Mouse (Mus musculus): ENCODE results near the gene Gimap8. TPM values are rescaled to one million over a fixed set of nuclear protein-coding genes. Genes with fewer than 3 reads are reported as not detected.
A peak's percentile ranks its signal among the peaks of the same experiment; 100 is the strongest.
"Not testable (repeated sequence)": the region's sequence is repeated elsewhere in the genome, so short reads cannot be mapped to it uniquely, and the experiment has no call there.

Gimap8 gene
- polyA plus RNA-seq, 1 experiment from 2014 or later: 8.6 TPM

- Histone ChIP-seq H3K36me3 (ENCODE audit: insufficient read depth, low read length) (no peaks in the 10 kb centered on the region), H3K27me3 (replicated peaks; ENCODE audit: insufficient read depth, low read length) (no peaks in the 10 kb centered on the region), H3K9ac (replicated peaks; ENCODE audit: low read depth) (no peak overlapping the region), H3K4me2 (replicated peaks; ENCODE audit: low read depth, low read length) (no peak overlapping the region), H3K9me3 (ENCODE audit: low read length) (no peaks in the 10 kb centered on the region), H3K27ac (ENCODE audit: low read length) (no peak overlapping the region), H3K4me3 (ENCODE audit: low read depth, low read length) (no peak overlapping the region), H3K4me1 (ENCODE audit: insufficient read depth, low read depth, low read length) (no peaks in the 10 kb centered on the region)
- ATAC-seq (no peak), DNase-seq (ENCODE audit: low spot score) (no peak)
- TF ChIP-seq EP300 (IDR thresholded peaks at IDR 0.05): no peak
- no peak for TF ChIP-seq CTCF (IDR thresholded peaks at IDR 0.05)
- 64% methylated on average over 4 of the region's 4 CpGs for WGBS
Observed at GRCm38 (mm10) chr6:48678391-48678790, 31.4 kb downstream of the Gimap8 start.

GRCm38 (mm10) chr6:48679701-48680100 lies 32.7 kb downstream of the Gimap8 start:
- H3K4me3 ChIP-seq (ENCODE audit: low read depth, low read length): no peak overlapping the region
- H3K9me3 ChIP-seq (ENCODE audit: low read length): no peaks in the 10 kb centered on the region
- no peak for DNase-seq (ENCODE audit: low spot score)
- H3K27ac ChIP-seq (ENCODE audit: low read length): no peak overlapping the region
- TF ChIP-seq CTCF (IDR thresholded peaks at IDR 0.05) (no peak), EP300 (IDR thresholded peaks at IDR 0.05) (no peak)
- WGBS: 64% methylated on average over 6 of the region's 6 CpGs
- no peaks in the 10 kb centered on the region for H3K36me3 ChIP-seq (ENCODE audit: insufficient read depth, low read length)
- ATAC-seq: no peak
- no peaks in the 10 kb centered on the region for H3K4me1 ChIP-seq (ENCODE audit: insufficient read depth, low read depth, low read length)
- H3K27me3 ChIP-seq (replicated peaks; ENCODE audit: insufficient read depth, low read length): no peaks in the 10 kb centered on the region
- no peak overlapping the region for H3K9ac ChIP-seq (replicated peaks; ENCODE audit: low read depth)
- H3K4me2 ChIP-seq (replicated peaks; ENCODE audit: low read depth, low read length): no peak overlapping the region

GRCm38 (mm10) chr6:48680421-48680820 lies 33.4 kb downstream of the Gimap8 start:
- ATAC-seq (no peak), DNase-seq (ENCODE audit: low spot score) (no peak)
- Histone ChIP-seq H3K36me3 (ENCODE audit: insufficient read depth, low read length) (no peaks in the 10 kb centered on the region), H3K9ac (replicated peaks; ENCODE audit: low read depth) (no peak overlapping the region), H3K9me3 (ENCODE audit: low read length) (no peaks in the 10 kb centered on the region), H3K27me3 (replicated peaks; ENCODE audit: insufficient read depth, low read length) (no peaks in the 10 kb centered on the region), H3K27ac (ENCODE audit: low read length) (no peak overlapping the region), H3K4me1 (ENCODE audit: insufficient read depth, low read depth, low read length) (no peaks in the 10 kb centered on the region), H3K4me2 (replicated peaks; ENCODE audit: low read depth, low read length) (no peak overlapping the region), H3K4me3 (ENCODE audit: low read depth, low read length) (no peak overlapping the region)
- TF ChIP-seq EP300 (IDR thresholded peaks at IDR 0.05): no peak
- no peak for TF ChIP-seq CTCF (IDR thresholded peaks at IDR 0.05)
- 71% methylated on average over 5 of the region's 5 CpGs for WGBS

- Histone ChIP-seq H3K36me3 (ENCODE audit: insufficient read depth, low read length) (no peaks in the 10 kb centered on the region), H3K4me1 (ENCODE audit: insufficient read depth, low read depth, low read length) (no peaks in the 10 kb centered on the region)
- DNase-seq (ENCODE audit: low spot score): no peak
Observed at GRCm38 (mm10) chr6:48681472-48682090, 34.5 kb downstream of the Gimap8 start.

GRCm38 (mm10) chr6:48682271-48682670 lies 35.2 kb downstream of the Gimap8 start:
- no peak overlapping the region for H3K27ac ChIP-seq (ENCODE audit: low read length)
- DNase-seq (ENCODE audit: low spot score) (no peak), ATAC-seq (no peak)
- no peaks in the 10 kb centered on the region for H3K36me3 ChIP-seq (ENCODE audit: insufficient read depth, low read length)
- no peak overlapping the region for H3K4me3 ChIP-seq (ENCODE audit: low read depth, low read length)
- TF ChIP-seq CTCF (IDR thresholded peaks at IDR 0.05) (no peak), EP300 (IDR thresholded peaks at IDR 0.05) (no peak)
- H3K9ac ChIP-seq (replicated peaks; ENCODE audit: low read depth): no peak overlapping the region
- H3K9me3 ChIP-seq (ENCODE audit: low read length): no peaks in the 10 kb centered on the region
- 74% methylated on average over 4 of the region's 4 CpGs for WGBS
- no peaks in the 10 kb centered on the region for H3K4me1 ChIP-seq (ENCODE audit: insufficient read depth, low read depth, low read length)
- no peak overlapping the region for H3K4me2 ChIP-seq (replicated peaks; ENCODE audit: low read depth, low read length)
- no peaks in the 10 kb centered on the region for H3K27me3 ChIP-seq (replicated peaks; ENCODE audit: insufficient read depth, low read length)

More at GRCm38 (mm10) chr6:48681472-48682090, 34.5 kb downstream of the Gimap8 start:
- H3K4me2 ChIP-seq (replicated peaks; ENCODE audit: low read depth, low read length): no peak overlapping the region
- no peak overlapping the region for H3K4me3 ChIP-seq (ENCODE audit: low read depth, low read length)
- WGBS: 50% methylated on average over 3 of the region's 3 CpGs
- H3K27me3 ChIP-seq (replicated peaks; ENCODE audit: insufficient read depth, low read length): no peaks in the 10 kb centered on the region
- peak; percentile 72 for TF ChIP-seq EP300 (IDR thresholded peaks at IDR 0.05)
- no peak for TF ChIP-seq CTCF (IDR thresholded peaks at IDR 0.05)
- H3K9me3 ChIP-seq (ENCODE audit: low read length): no peaks in the 10 kb centered on the region
- H3K27ac ChIP-seq (ENCODE audit: low read length): no peak overlapping the region
- no peak overlapping the region for H3K9ac ChIP-seq (replicated peaks; ENCODE audit: low read depth)
- no peak for ATAC-seq

GRCm38 (mm10) chr6:48683263-48683821 lies 36.3 kb downstream of the Gimap8 start:
- not testable (repeated sequence) for H3K4me2 ChIP-seq (replicated peaks; ENCODE audit: low read depth, low read length); ATAC-seq; H3K27ac ChIP-seq (ENCODE audit: low read length); H3K4me1 ChIP-seq (ENCODE audit: insufficient read depth, low read depth, low read length); H3K27me3 ChIP-seq (replicated peaks; ENCODE audit: insufficient read depth, low read length); H3K9ac ChIP-seq (replicated peaks; ENCODE audit: low read depth); DNase-seq (ENCODE audit: low spot score); H3K4me3 ChIP-seq (ENCODE audit: low read depth, low read length); H3K36me3 ChIP-seq (ENCODE audit: insufficient read depth, low read length); H3K9me3 ChIP-seq (ENCODE audit: low read length)
- 98% methylated on average over 3 of the region's 4 CpGs for WGBS

Measured in lung, postnatal 0 days (tissue).